Comparison of ENCODE assay signal across 14 mouse cellular contexts in genomic region chr17:81528940-81529339, GRCm38 (mm10).
"Had no signal": no experiment of that assay in that cellular context is flagged by ENCODE, and none has a peak within 500 bp of the region (broad histone marks: within the 10 kb centered on the region; RNA-seq: fewer than 3 reads in every experiment).

No protein-coding gene starts in this region.

- H3K27ac ChIP-seq: liver, embryonic 13.5 days; macrophage; midbrain, embryonic 12.5 days; midbrain, embryonic 15.5 days had no signal

- ATAC-seq: intestine, embryonic 16.5 days; lung, postnatal 0 days had no signal

- H3K4me1 ChIP-seq: liver, embryonic 13.5 days had no signal

- H3K36me3 ChIP-seq: liver, embryonic 13.5 days; midbrain, embryonic 12.5 days; midbrain, embryonic 15.5 days had no signal

- H3K27me3 ChIP-seq: liver, embryonic 13.5 days; midbrain, embryonic 15.5 days had no signal

- H3K9ac ChIP-seq: liver, embryonic 13.5 days; lung, embryonic 14.5 days; midbrain, embryonic 12.5 days; midbrain, embryonic 15.5 days had no signal

- DNase-seq: kidney, adult 18-20 months; kidney, adult 9 months; kidney, postnatal 14 days; kidney, postnatal 4 days; liver, embryonic 13.5 days; lung, embryonic 14.5 days; thymus, adult 18-20 months; thymus, postnatal 14 days; thymus, postnatal 4 days had no signal

- H3K4me2 ChIP-seq: liver, embryonic 13.5 days; lung, embryonic 14.5 days; midbrain, embryonic 12.5 days; midbrain, embryonic 15.5 days had no signal

- H3K4me3 ChIP-seq: liver, embryonic 13.5 days; midbrain, embryonic 12.5 days; midbrain, embryonic 15.5 days had no signal

- H3K9me3 ChIP-seq: liver, embryonic 13.5 days; midbrain, embryonic 12.5 days; midbrain, embryonic 15.5 days had no signal
